Mouse (Mus musculus) WW6 (cell line): ENCODE measurements at regions not wholly inside any gene's neighbourhood (a gene's known extent, or its start where the extent isn't known, plus 50 kb on each side); places are given as distances from the start of the nearest gene placed in this dataset.
"Not testable (repeated sequence)": the region's sequence is repeated elsewhere in the genome, so short reads cannot be mapped to it uniquely, and the experiment has no call there.

Experiments
- DNase-seq: peaks from one replicate; pipeline ENCODE4 v3.0.0-alpha.2; 2013; ENCODE audit warnings: low read depth, low spot score

GRCm38 (mm10) chr15:62255571-62255970 is 1332.8 kb upstream of the A1bg start:
- no peak for DNase-seq

GRCm38 (mm10) chr15:62253724-62254123 is 1330.9 kb upstream of the A1bg start:
- no peak for DNase-seq

- DNase-seq = not testable (repeated sequence)
Measured at GRCm38 (mm10) chr15:62252078-62252833, 1329.4 kb upstream of the A1bg start.

GRCm38 (mm10) chr15:62249436-62249835 is 1326.6 kb upstream of the A1bg start:
- DNase-seq = no peak

- no peak for DNase-seq
Measured at GRCm38 (mm10) chr15:62246561-62247079, 1323.8 kb upstream of the A1bg start.

GRCm38 (mm10) chr15:62245237-62245636 is 1322.4 kb upstream of the A1bg start:
- no peak for DNase-seq

GRCm38 (mm10) chr15:62244819-62245218 is 1322.0 kb upstream of the A1bg start:
- no peak for DNase-seq

GRCm38 (mm10) chr15:62240031-62240430 is 1317.2 kb upstream of the A1bg start:
- no peak for DNase-seq

GRCm38 (mm10) chr15:62238503-62239045 is 1315.8 kb upstream of the A1bg start:
- DNase-seq = no peak

GRCm38 (mm10) chr15:62236056-62236455 is 1313.2 kb upstream of the A1bg start:
- no peak for DNase-seq

GRCm38 (mm10) chr15:62234182-62234760 is 1311.5 kb upstream of the A1bg start:
- DNase-seq = no peak

- no peak for DNase-seq
Measured at GRCm38 (mm10) chr15:62233154-62233553, 1310.3 kb upstream of the A1bg start.

GRCm38 (mm10) chr15:62231709-62232108 is 1308.9 kb upstream of the A1bg start:
- DNase-seq = no peak

GRCm38 (mm10) chr15:62230773-62231172 is 1308.0 kb upstream of the A1bg start:
- DNase-seq = no peak

GRCm38 (mm10) chr15:62229491-62230283 is 1306.9 kb upstream of the A1bg start:
- DNase-seq = no peak

- DNase-seq = no peak
Measured at GRCm38 (mm10) chr15:62229023-62229422, 1306.2 kb upstream of the A1bg start.

- no peak for DNase-seq
Measured at GRCm38 (mm10) chr15:62224798-62225197, 1302.0 kb upstream of the A1bg start.

- no peak for DNase-seq
Measured at GRCm38 (mm10) chr15:62224191-62224590, 1301.4 kb upstream of the A1bg start.

- DNase-seq = no peak
Measured at GRCm38 (mm10) chr15:62223156-62223840, 1300.5 kb upstream of the A1bg start.

GRCm38 (mm10) chr15:62222731-62223130 is 1299.9 kb upstream of the A1bg start:
- DNase-seq = no peak

GRCm38 (mm10) chr15:62222201-62222600 is 1299.4 kb upstream of the A1bg start:
- DNase-seq = no peak
